Mouse (Mus musculus) neural tube, embryonic 15.5 days (tissue): ENCODE measurements around the gene Dusp28. TPM values are rescaled to one million over a fixed set of nuclear protein-coding genes. Genes with fewer than 3 reads are reported as not detected.
"Not testable (repeated sequence)": the region's sequence is repeated elsewhere in the genome, so short reads cannot be mapped to it uniquely, and the experiment has no call there.

Experiments
- ATAC-seq: fragments of 200-750 bp; cut with Nextera tagmentation; 2 replicates; pipeline ENCODE4 v1.8.0; 2017; ENCODE audit warnings: mild to moderate bottlenecking, moderate TSS enrichment, moderate library complexity; ENCODE audit not compliant: low FRiP score
- H3K27ac ChIP-seq: fragments of 300-500 bp; sonication (generic); replicated peaks from 2 replicates; pipeline ENCODE4 v1.5.1; 2015; ENCODE audit warnings: mild to moderate bottlenecking, inconsistent platforms
- H3K27me3 ChIP-seq: fragments of 300-500 bp; sonication (generic); replicated peaks from 2 replicates; pipeline ENCODE4 v1.6.1; 2015; ENCODE audit warnings: inconsistent platforms
- H3K36me3 ChIP-seq: fragments of 300-500 bp; sonication (generic); 2 replicates; pipeline ENCODE4 v1.6.1; 2015; ENCODE audit warnings: inconsistent platforms
- H3K4me1 ChIP-seq: fragments of 300-500 bp; sonication (generic); 2 replicates; pipeline ENCODE4 v1.6.1; 2015; ENCODE audit warnings: inconsistent platforms
- H3K4me2 ChIP-seq: fragments of 300-500 bp; sonication (generic); 2 replicates; pipeline ENCODE4 v1.6.1; 2015; ENCODE audit warnings: inconsistent platforms, mild to moderate bottlenecking, moderate library complexity
- H3K4me3 ChIP-seq: fragments of 300-500 bp; sonication (generic); replicated peaks from 2 replicates; pipeline ENCODE4 v1.5.1; 2015; ENCODE audit warnings: mild to moderate bottlenecking, inconsistent platforms
- H3K9ac ChIP-seq: fragments of 300-500 bp; sonication (generic); replicated peaks from 2 replicates; pipeline ENCODE4 v1.6.1; 2015; ENCODE audit warnings: mild to moderate bottlenecking, inconsistent platforms
- H3K9me3 ChIP-seq: fragments of 300-500 bp; sonication (generic); replicated peaks from 2 replicates; pipeline ENCODE4 v1.6.1; 2016; ENCODE audit warnings: inconsistent platforms
- WGBS: fragments of 180-500 bp; shearing (Covaris S2); methylation state at CpG from one replicate; pipeline ENCODE4 v1.1.7; 2015; ENCODE audit warnings: mixed read lengths; 5-methylcytosine and 5-hydroxymethylcytosine counted together
- polyA plus RNA-seq: library from polyadenylated mRNA; unstranded; fragments of >200 nt; fragmentation: Nextera tagmentation; extraction: Ambion mirVana; gene quantifications from 2 replicates; pipeline ENCODE4 v1.2.1, GENCODE M21; 2015

The Dusp28 gene
- polyA plus RNA-seq, 1 experiment from 2014 or later = 17.2 TPM

DNA sequence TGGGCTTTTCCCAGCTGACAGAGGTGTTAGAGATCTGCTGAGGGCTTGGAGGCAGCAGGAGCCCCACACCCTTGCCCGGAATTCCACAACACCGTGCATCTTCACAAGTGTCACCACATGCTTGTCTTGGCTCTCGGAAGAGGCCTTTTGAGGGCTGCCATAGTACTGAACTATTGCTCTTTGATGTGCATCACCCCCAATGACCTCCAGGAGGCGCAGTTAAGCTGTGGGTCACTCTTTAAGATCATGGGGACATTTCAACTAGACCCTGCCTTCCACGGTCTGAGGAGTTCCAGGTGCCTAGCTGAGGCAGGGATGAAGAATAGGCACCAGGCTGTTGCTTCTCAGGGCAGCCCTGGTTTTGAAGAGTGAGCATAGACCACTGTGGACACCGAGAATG lies 42.6 kb downstream of the Dusp28 start:
- no peak for ATAC-seq
- 71% methylated on average over 6 of the region's 6 CpGs for WGBS
- H3K4me3 ChIP-seq = no peak overlapping the region
- H3K9me3 ChIP-seq = no peaks in the 10 kb centered on the region
- peaks cover 54% of the 10 kb centered on the region for H3K36me3 ChIP-seq
- H3K9ac ChIP-seq = no peak overlapping the region
- H3K27ac ChIP-seq = no peak overlapping the region
- no peaks in the 10 kb centered on the region for H3K4me1 ChIP-seq
- H3K4me2 ChIP-seq = no peak overlapping the region
- H3K27me3 ChIP-seq = no peaks in the 10 kb centered on the region

DNA sequence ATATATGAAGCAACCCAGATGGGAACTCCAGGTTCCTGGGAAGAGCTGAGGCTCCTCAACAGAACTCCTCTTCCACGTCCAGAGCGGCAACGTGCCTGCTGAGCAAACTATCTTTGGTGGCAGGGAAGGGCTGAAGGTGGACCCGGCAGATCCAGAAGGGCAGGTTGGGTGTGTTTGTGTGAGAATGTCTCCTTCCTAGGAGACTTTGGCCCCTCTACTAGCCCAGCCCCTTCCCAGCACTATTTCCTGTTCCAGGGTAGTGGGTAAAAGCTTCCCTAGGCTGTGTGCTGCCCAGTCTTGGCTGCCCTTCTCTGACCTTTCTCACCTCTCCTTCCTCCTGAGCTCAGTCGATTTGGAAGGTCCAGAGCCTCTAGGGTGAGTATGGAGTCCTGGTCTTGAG lies 43.8 kb downstream of the Dusp28 start, which contains the start of gene Gpr35:
Gene Gpr35 (plus strand): TSS at position 259 of the 400 bp plus-strand sequence.
- peaks cover 42% of the 10 kb centered on the region for H3K36me3 ChIP-seq
- no peak within 1 kb of the TSS for H3K27ac ChIP-seq
- H3K27me3 ChIP-seq = no peaks in the 10 kb centered on the region
- no peaks in the 10 kb centered on the region for H3K9me3 ChIP-seq
- H3K4me2 ChIP-seq = no peak within 1 kb of the TSS
- H3K4me1 ChIP-seq = no peaks in the 10 kb centered on the region
- no peak for ATAC-seq
- no peak within 1 kb of the TSS for H3K9ac ChIP-seq
- WGBS = 83% methylated on average over 5 of the region's 5 CpGs
- H3K4me3 ChIP-seq = no peak within 1 kb of the TSS

DNA sequence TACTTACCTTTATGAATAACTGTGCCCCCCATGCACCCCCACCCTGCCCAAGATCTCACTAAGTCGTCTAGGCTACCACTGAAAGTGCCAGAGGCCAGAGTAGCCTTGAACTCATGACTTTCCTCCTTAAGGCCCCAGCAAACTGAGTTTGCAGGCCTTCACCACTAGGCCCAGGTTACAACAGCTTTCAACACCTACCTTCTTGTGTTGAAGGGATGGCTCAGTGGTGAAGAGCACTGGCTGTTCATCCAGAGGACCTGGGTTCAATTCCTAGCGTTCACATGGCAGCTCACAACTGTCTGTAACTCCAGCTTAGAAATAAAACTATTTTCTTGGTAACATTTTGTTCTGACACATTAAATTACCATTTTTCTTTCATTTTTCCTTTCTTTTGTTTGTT lies 46.9 kb downstream of the Dusp28 start:
- no peak overlapping the region for H3K27ac ChIP-seq
- ATAC-seq = no peak
- 74% methylated on average over 2 of the region's 2 CpGs for whole genome bisulfite sequencing
- no peak overlapping the region for H3K9ac ChIP-seq
- H3K4me2 ChIP-seq = no peak overlapping the region
- no peak overlapping the region for H3K4me3 ChIP-seq
- H3K36me3 ChIP-seq = peaks cover 12% of the 10 kb centered on the region
- H3K4me1 ChIP-seq = no peaks in the 10 kb centered on the region
- H3K27me3 ChIP-seq = no peaks in the 10 kb centered on the region
- no peaks in the 10 kb centered on the region for H3K9me3 ChIP-seq

GRCm38 (mm10) chr1:92956571-92957335 lies 50.0 kb downstream of the Dusp28 start:
- 11% methylated on average over 11 of the region's 11 CpGs for WGBS
- H3K4me1 ChIP-seq, H3K4me3 ChIP-seq, ATAC-seq, H3K9ac ChIP-seq, H3K9me3 ChIP-seq, H3K36me3 ChIP-seq, H3K27me3 ChIP-seq, H3K27ac ChIP-seq: not testable (repeated sequence)
- H3K4me2 ChIP-seq = peak overlapping the region; percentile 40

Other genes with a start within 250 kb of the Dusp28 start
- gene Gpc1, start 75.3 kb upstream of the Dusp28 start, polyA plus RNA-seq = 63.1 and 64.6 TPM in 2 replicates
- gene Ankmy1, start 4.1 kb upstream of the Dusp28 start, polyA plus RNA-seq = 0.69 and 1.3 TPM in 2 replicates
- gene Rnpepl1, start 3.8 kb downstream of the Dusp28 start, polyA plus RNA-seq = 29.8 and 33.4 TPM in 2 replicates
- 55.4 and 60.8 TPM in 2 replicates for gene Capn10, start 27.4 kb downstream of the Dusp28 start, polyA plus RNA-seq
- gene Gpr35, start 43.9 kb downstream of the Dusp28 start, polyA plus RNA-seq = 0.64 and 1.0 TPM in 2 replicates
- not detected in 2 replicates for gene Aqp12, start 99.4 kb downstream of the Dusp28 start, polyA plus RNA-seq
- gene Kif1a, start 195.0 kb downstream of the Dusp28 start, polyA plus RNA-seq = 433 and 485 TPM in 2 replicates
- not detected in 2 replicates for gene Agxt, start 228.3 kb downstream of the Dusp28 start, polyA plus RNA-seq